Mouse (Mus musculus): ENCODE measurements around the gene Slc31a1.
A peak's percentile ranks its signal among the peaks of the same experiment; 100 is the strongest.

DNA sequence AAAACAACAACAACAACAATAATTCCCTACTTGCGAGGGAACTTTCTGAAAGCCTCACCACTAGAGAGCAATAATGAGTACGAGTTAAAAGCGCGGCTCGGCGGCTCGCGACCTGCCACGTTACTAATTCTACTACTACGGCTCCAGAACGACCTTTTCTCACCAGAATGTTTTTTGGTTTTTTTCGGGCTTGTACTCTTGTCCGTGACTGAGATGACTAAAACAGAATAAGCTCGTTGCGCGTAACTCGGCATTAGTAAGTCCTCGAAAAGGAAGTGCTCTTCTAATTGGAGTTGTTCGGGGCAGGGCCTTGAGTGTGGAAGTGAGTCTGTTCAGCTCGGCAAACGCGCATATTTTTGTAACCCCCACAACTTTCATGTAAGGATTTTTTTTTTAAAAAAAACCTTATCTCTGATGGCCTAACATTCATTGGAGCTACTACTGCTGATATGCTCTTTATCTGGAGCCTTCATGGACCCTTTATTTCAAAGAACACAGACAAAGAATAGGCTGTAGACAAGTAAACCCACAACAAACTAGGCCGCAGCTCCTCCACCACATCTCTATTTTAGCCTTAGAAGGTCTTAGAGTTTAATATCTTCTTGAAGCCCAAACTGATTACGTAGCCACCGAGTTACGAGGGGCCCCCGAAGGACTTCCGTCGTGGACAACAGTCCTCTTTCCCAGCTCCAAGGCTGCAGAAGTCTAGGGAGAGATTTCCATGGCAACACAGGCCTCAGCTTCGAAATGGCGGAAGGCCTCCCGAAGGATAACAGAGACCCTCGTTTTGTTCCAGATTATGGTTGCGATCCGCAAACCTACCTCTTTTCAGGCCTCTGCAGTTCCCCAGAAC is 47.4 kb downstream of the Slc31a1 start:
- no peak; the same call in 1 of the 2 replicates for TF ChIP-seq POLR2A (IDR thresholded peaks at IDR 0.05; ENCODE audit: borderline replicate concordance, control insufficient read depth, low read depth, low read length)
- peak; percentile 53 for TF ChIP-seq CTCF (IDR thresholded peaks at IDR 0.05; ENCODE audit: control insufficient read depth, insufficient read depth, low read length)

Data from bone marrow, adult 2 months (tissue).